Mouse (Mus musculus) heart, embryonic 15.5 days (tissue): ENCODE results near the gene Krt23. TPM values are rescaled to one million over a fixed set of nuclear protein-coding genes. Genes with fewer than 3 reads are reported as not detected.

Source experiments
- ATAC-seq: fragments of 200-750 bp; cut with Nextera tagmentation; replicated peaks from 2 replicates; pipeline ENCODE4 v1.8.0; 2017; ENCODE audit warnings: low read depth, moderate TSS enrichment; ENCODE audit not compliant: insufficient number of reproducible peaks, insufficient read depth, low FRiP score
- H3K27ac ChIP-seq: fragments of 300-500 bp; sonication (generic); 2 replicates; pipeline ENCODE4 v1.5.1; 2015; ENCODE audit warnings: mild to moderate bottlenecking, inconsistent platforms
- H3K27me3 ChIP-seq: fragments of 300-500 bp; sonication (generic); 2 replicates; pipeline ENCODE4 v1.6.1; 2015; ENCODE audit warnings: inconsistent platforms
- H3K36me3 ChIP-seq: fragments of 300-500 bp; sonication (generic); 2 replicates; pipeline ENCODE4 v1.6.1; 2015; ENCODE audit warnings: mild to moderate bottlenecking, inconsistent platforms
- H3K4me1 ChIP-seq: fragments of 300-500 bp; sonication (generic); replicated peaks from 2 replicates; pipeline ENCODE4 v1.6.1; 2015; ENCODE audit warnings: inconsistent platforms
- H3K4me2 ChIP-seq: fragments of 300-500 bp; sonication (generic); 2 replicates; pipeline ENCODE4 v1.6.1; 2015; ENCODE audit warnings: inconsistent platforms, mild to moderate bottlenecking, moderate library complexity
- H3K4me3 ChIP-seq: fragments of 300-500 bp; sonication (generic); 2 replicates; pipeline ENCODE4 v1.5.1; 2015; ENCODE audit warnings: mild to moderate bottlenecking, inconsistent platforms
- H3K9ac ChIP-seq: fragments of 300-500 bp; sonication (generic); 2 replicates; pipeline ENCODE4 v1.6.1; 2015; ENCODE audit warnings: mild to moderate bottlenecking, inconsistent platforms
- H3K9me3 ChIP-seq: fragments of 300-500 bp; sonication (generic); replicated peaks from 2 replicates; pipeline ENCODE4 v1.6.1; 2016; ENCODE audit warnings: inconsistent platforms
- WGBS: fragments of 180-500 bp; shearing (Covaris S2); methylation state at CpG from one replicate; pipeline ENCODE4 v1.1.7; 2015; ENCODE audit warnings: mixed read lengths; 5-methylcytosine and 5-hydroxymethylcytosine counted together
- polyA plus RNA-seq: library from polyadenylated mRNA; unstranded; fragments of >200 nt; fragmentation: Nextera tagmentation; extraction: Ambion mirVana; gene quantifications from 2 replicates; pipeline ENCODE4 v1.2.1, GENCODE M21; 2015

Krt23 gene
- polyA plus RNA-seq, 1 experiment from 2014 or later: 0.35 TPM

DNA sequence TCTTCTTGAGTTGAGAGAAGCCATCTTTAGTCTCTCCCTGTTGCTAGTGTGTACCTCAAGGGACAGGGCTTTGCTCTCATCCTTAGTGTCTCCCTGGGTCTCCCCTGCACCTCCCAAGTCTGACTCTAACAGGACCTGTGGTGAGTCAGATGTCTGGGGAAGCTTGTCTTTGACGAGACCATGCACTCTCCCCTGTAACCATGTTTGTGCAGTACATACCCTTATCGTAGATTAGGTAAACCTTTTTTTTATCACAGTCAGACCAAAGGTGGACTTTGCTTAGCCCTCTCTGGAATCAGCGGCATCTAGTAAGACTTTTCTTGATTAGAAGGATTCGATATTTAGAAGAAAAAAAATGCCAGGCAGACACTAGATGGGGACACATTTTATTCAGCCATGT, 38.9 kb downstream of the Krt23 start:
- no peak overlapping the region for H3K4me2 ChIP-seq
- H3K9ac ChIP-seq: no peak overlapping the region
- no peaks in the 10 kb centered on the region for H3K4me1 ChIP-seq
- no peaks in the 10 kb centered on the region for H3K27me3 ChIP-seq
- no peaks in the 10 kb centered on the region for H3K9me3 ChIP-seq
- H3K36me3 ChIP-seq: no peaks in the 10 kb centered on the region
- 70% methylated on average over 4 of the region's 4 CpGs for WGBS
- no peak overlapping the region for H3K27ac ChIP-seq
- no peak for ATAC-seq
- H3K4me3 ChIP-seq: no peak overlapping the region

DNA sequence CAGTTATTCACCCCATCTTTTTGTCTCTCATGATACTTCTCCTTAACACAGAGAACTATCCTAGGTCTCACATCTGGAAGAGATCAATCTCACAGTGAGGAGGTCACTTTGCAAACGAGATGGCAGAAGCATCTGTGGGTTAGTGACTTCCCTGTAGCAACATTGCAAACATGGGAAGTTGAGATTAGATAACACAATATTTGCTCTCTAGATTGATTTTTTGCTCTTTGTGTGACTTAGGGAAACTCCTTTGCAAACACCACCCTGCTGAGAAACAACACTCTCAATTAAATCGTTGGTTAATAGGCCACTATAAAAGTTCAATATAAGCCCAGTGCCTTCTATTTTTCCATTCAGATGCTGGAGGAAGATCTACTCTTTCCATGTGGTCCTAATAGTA, 44.2 kb downstream of the Krt23 start:
- ATAC-seq: no peak

DNA sequence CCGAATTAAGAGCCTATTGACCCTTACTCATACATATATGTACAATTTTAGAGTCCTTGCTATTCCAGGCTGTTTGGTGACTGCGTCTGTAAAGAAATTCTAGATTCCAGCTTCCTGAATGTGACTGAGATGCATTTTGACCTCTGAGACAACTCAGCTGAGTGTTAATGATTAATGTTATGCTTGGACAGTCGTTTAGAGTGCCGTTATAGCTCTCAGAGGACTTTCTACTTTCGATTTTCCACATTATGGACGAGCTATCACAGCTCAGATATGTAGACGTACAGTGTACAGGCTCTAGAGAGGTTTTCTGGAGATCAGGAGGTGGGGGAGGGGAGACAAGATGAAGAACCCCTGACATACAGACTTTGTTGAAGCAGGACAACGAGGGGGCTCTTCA, 51.7 kb downstream of the Krt23 start:
- Histone ChIP-seq H3K27me3 (no peaks in the 10 kb centered on the region), H3K36me3 (no peaks in the 10 kb centered on the region), H3K9me3 (no peaks in the 10 kb centered on the region), H3K4me3 (no peak overlapping the region), H3K4me1 (peaks cover 4% of the 10 kb centered on the region; the same call in 1 of the 2 replicates), H3K27ac (no peak overlapping the region), H3K4me2 (no peak overlapping the region), H3K9ac (no peak overlapping the region)
- WGBS: 58% methylated on average over 8 of the region's 8 CpGs
- ATAC-seq: no peak

More for the DNA sequence above, 44.2 kb downstream of the Krt23 start:
- Histone ChIP-seq H3K27ac (no peak overlapping the region), H3K36me3 (no peaks in the 10 kb centered on the region), H3K4me1 (no peaks in the 10 kb centered on the region), H3K4me2 (no peak overlapping the region), H3K27me3 (no peaks in the 10 kb centered on the region), H3K9ac (no peak overlapping the region), H3K9me3 (no peaks in the 10 kb centered on the region), H3K4me3 (no peak overlapping the region)
- WGBS: 41% methylated on average over 2 of the region's 2 CpGs

DNA sequence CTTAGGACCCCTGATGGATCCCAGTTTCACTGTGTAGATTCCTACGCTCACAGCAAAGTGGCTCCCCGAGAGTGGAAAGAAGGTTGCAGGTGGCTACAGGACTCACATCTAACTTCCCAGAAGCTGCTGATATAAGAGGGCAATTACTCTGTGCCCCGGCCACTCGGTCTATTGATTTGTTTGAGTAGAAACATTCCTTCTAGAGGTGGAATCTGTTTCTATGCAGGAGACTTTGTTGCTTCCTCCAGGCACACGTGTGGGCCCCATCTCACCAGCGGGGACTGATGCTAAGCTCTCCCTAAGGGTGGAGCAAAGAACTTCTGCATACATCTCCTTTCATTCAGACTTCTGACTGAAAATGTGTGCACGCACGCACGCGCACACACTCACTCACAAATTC, 53.5 kb downstream of the Krt23 start:
- Histone ChIP-seq H3K27me3 (no peaks in the 10 kb centered on the region), H3K4me3 (no peak overlapping the region), H3K9me3 (no peaks in the 10 kb centered on the region), H3K9ac (no peak overlapping the region), H3K4me2 (no peak overlapping the region), H3K27ac (no peak overlapping the region), H3K36me3 (no peaks in the 10 kb centered on the region), H3K4me1 (peaks cover 4% of the 10 kb centered on the region; the same call in 1 of the 2 replicates)
- WGBS: 68% methylated on average over 10 of the region's 10 CpGs
- ATAC-seq: no peak

DNA sequence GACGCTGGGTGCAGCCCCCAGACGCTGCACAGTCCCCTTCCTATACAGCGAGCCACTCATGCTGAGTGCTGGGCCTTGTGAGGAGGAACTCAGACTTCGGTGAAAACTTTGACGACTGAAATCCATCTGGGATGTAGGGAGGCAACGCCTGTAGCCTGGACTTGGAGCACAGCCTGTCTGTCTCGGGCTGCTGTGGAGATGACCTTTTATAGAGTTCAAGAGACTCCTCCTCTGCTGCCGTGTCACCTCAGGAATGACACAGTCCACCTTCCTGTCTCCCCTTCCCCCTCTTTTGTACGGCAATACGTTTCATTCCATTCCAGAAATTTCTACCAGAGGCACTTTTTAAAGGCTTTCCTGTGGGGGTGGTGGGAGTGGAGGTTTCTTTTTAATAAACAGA, 55.0 kb downstream of the Krt23 start, which contains the start of gene Krt20:
Krt20 (minus strand) TSS at position 179 of the 400 bp plus-strand sequence.
- no peaks in the 10 kb centered on the region for H3K27me3 ChIP-seq
- 21% methylated on average over 10 of the region's 10 CpGs for WGBS
- H3K4me3 ChIP-seq: no peak within 1 kb of the TSS
- H3K36me3 ChIP-seq: no peaks in the 10 kb centered on the region
- peaks cover 4% of the 10 kb centered on the region; the same call in 1 of the 2 replicates for H3K4me1 ChIP-seq
- H3K9me3 ChIP-seq: no peaks in the 10 kb centered on the region
- ATAC-seq: no peak
- H3K9ac ChIP-seq: no peak within 1 kb of the TSS
- 0 out of 2 replicates have a peak within 1 kb of the TSS, but pooled peaks have one; percentile 11 for H3K4me2 ChIP-seq
- no peak within 1 kb of the TSS for H3K27ac ChIP-seq

DNA sequence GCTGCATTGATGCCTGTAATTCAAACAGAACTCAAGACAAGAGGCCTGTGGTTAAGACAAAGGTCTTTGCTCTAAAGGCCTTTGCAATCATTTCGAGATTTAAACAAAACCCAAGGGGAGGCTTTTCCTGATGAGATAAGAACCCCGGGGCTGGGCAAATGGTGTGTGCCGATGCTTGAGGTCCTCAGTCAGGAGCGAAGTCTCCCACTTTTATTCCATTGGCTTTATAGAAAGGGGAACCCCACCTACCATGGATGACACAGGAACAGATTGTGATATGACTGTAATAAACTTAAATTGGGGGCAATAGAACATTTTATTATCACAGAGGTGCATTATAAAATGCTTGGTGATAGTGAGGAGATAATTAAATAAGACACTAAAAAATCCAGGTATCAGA, 56.3 kb downstream of the Krt23 start:
- Histone ChIP-seq H3K27ac (no peak overlapping the region), H3K36me3 (no peaks in the 10 kb centered on the region), H3K4me3 (no peak overlapping the region), H3K27me3 (no peaks in the 10 kb centered on the region), H3K9ac (no peak overlapping the region), H3K4me1 (peaks cover 4% of the 10 kb centered on the region; the same call in 1 of the 2 replicates), H3K9me3 (no peaks in the 10 kb centered on the region), H3K4me2 (no peak overlapping the region)
- 47% methylated on average over 4 of the region's 4 CpGs for WGBS
- no peak for ATAC-seq

DNA sequence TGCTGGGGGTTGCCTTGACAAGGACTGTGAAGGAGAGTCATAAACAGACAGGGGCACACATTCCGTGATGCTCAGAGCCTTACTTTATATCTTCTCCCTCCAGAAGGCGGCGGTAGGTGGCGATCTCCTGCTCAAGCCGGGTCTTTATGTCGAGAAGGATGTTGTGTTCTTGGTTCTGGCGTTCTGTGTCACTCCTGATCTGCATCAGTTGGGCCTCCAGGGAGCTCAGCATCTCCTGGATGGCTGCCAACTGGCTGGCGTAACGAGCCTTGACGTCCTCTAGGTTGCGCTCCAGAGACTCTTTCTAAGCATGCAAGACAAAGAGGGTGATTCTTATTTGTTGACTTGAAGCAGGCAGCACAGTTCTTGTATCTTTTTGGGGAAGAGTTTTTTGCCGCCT, 62.3 kb downstream of the Krt23 start:
- H3K9ac ChIP-seq: no peak overlapping the region
- no peaks in the 10 kb centered on the region for H3K4me1 ChIP-seq
- 46% methylated on average over 12 of the region's 12 CpGs for WGBS
- no peak overlapping the region for H3K4me2 ChIP-seq
- H3K36me3 ChIP-seq: no peaks in the 10 kb centered on the region
- ATAC-seq: no peak
- H3K4me3 ChIP-seq: no peak overlapping the region
- no peaks in the 10 kb centered on the region for H3K9me3 ChIP-seq
- no peak overlapping the region for H3K27ac ChIP-seq
- H3K27me3 ChIP-seq: no peaks in the 10 kb centered on the region

Other genes starting within 250 kb of the Krt23 start
- gene Krt222, start 249.1 kb downstream of the Krt23 start, polyA plus RNA-seq: 2.1 and 3.1 TPM in 2 replicates
- not detected in 2 replicates for gene Krt24, start 207.9 kb downstream of the Krt23 start, polyA plus RNA-seq
- not detected in 2 replicates for gene Krt25, start 170.2 kb downstream of the Krt23 start, polyA plus RNA-seq
- gene Krt26, start 155.2 kb downstream of the Krt23 start, polyA plus RNA-seq: not detected in 2 replicates
- not detected in 2 replicates for gene Krt27, start 142.0 kb downstream of the Krt23 start, polyA plus RNA-seq
- not detected in 2 replicates for gene Krt28, start 118.2 kb downstream of the Krt23 start, polyA plus RNA-seq
- gene Krt10, start 103.8 kb downstream of the Krt23 start, polyA plus RNA-seq: 11.8 and 18.2 TPM in 2 replicates
- not detected in 2 replicates for gene Krt12, start 70.9 kb downstream of the Krt23 start, polyA plus RNA-seq
- gene Krt20, start 55.0 kb downstream of the Krt23 start, polyA plus RNA-seq: 0.43 and 0.68 TPM in 2 replicates
- gene Krt39, start 28.2 kb upstream of the Krt23 start, polyA plus RNA-seq: not detected in 2 replicates
- gene Krt40, start 50.0 kb upstream of the Krt23 start, polyA plus RNA-seq: not detected in 2 replicates
- not detected in 2 replicates for gene Krtap3-3, start 57.7 kb upstream of the Krt23 start, polyA plus RNA-seq
- gene Krtap3-2, start 63.7 kb upstream of the Krt23 start, polyA plus RNA-seq: not detected in 2 replicates
- not detected in 2 replicates for gene Gm11939, start 66.3 kb upstream of the Krt23 start, polyA plus RNA-seq
- gene Krtap3-1, start 73.5 kb upstream of the Krt23 start, polyA plus RNA-seq: not detected in 2 replicates
- not detected in 2 replicates for gene Krtap1-5, start 87.9 kb upstream of the Krt23 start, polyA plus RNA-seq
- not detected in 2 replicates for gene Krtap1-4, start 90.5 kb upstream of the Krt23 start, polyA plus RNA-seq
- gene Krtap1-3, start 98.2 kb upstream of the Krt23 start, polyA plus RNA-seq: not detected in 2 replicates
- gene Krtap9-3, start 105.0 kb upstream of the Krt23 start, polyA plus RNA-seq: not detected in 2 replicates
- not detected in 2 replicates for gene Gm11938, start 110.2 kb upstream of the Krt23 start, polyA plus RNA-seq
- gene Gm11937, start 117.1 kb upstream of the Krt23 start, polyA plus RNA-seq: not detected in 2 replicates
- gene Krtap2-4, start 121.7 kb upstream of the Krt23 start, polyA plus RNA-seq: not detected in 2 replicates
- gene Gm11562, start 127.3 kb upstream of the Krt23 start, polyA plus RNA-seq: not detected in 2 replicates
- not detected in 2 replicates for gene Krtap4-1, start 135.1 kb upstream of the Krt23 start, polyA plus RNA-seq
- gene Krtap4-2, start 141.9 kb upstream of the Krt23 start, polyA plus RNA-seq: not detected in 2 replicates
- gene Krtap4-7, start 151.0 kb upstream of the Krt23 start, polyA plus RNA-seq: not detected in 2 replicates
- gene Gm11555, start 157.1 kb upstream of the Krt23 start, polyA plus RNA-seq: not detected in 2 replicates
- not detected in 2 replicates for gene Gm11563, start 165.8 kb upstream of the Krt23 start, polyA plus RNA-seq
- not detected in 2 replicates for gene Krtap4-6, start 172.8 kb upstream of the Krt23 start, polyA plus RNA-seq
- gene Gm14190, start 197.6 kb upstream of the Krt23 start, polyA plus RNA-seq: not detected in 2 replicates
- not detected in 2 replicates for gene Gm14180, start 241.2 kb upstream of the Krt23 start, polyA plus RNA-seq